Mouse (Mus musculus): Measurements from ENCODE around the gene Gramd1a. TPM values are rescaled to one million over a fixed set of nuclear protein-coding genes. Genes with fewer than 3 reads are reported as not detected.

The Gramd1a gene
- polyA plus RNA-seq (2015; fragmentation: Nextera tagmentation; extraction: Ambion mirVana) = 60.6 and 69.5 TPM in 2 replicates

- H3K9me3 ChIP-seq (replicated peaks) = no peaks in the 10 kb centered on the region
- peak; percentile 24; the same call in 1 of the 2 replicates for ATAC-seq (replicated peaks; ENCODE audit: low FRiP score)
- no peak within 1 kb of the TSS for H3K4me3 ChIP-seq (replicated peaks)
- peak within 1 kb of the TSS; percentile 27; the same call in 1 of the 2 replicates for H3K4me2 ChIP-seq
- 55% methylated on average over 5 of the region's 5 CpGs for WGBS
- H3K36me3 ChIP-seq = no peaks in the 10 kb centered on the region
- no peaks in the 10 kb centered on the region for H3K27me3 ChIP-seq
- H3K9ac ChIP-seq = 0 out of 2 replicates have a peak within 1 kb of the TSS, but pooled peaks have one; percentile 7
- peaks cover 25% of the 10 kb centered on the region for H3K4me1 ChIP-seq
- peak within 1 kb of the TSS; percentile 52 for H3K27ac ChIP-seq
Observed at GRCm38 (mm10) chr7:31155296-31156033, at the start of gene Gramd1a. Gramd1a (minus strand) TSS chr7:31155896.

- no peaks in the 10 kb centered on the region for H3K27me3 ChIP-seq
- 59% methylated on average over 3 of the region's 3 CpGs for WGBS
- peak; percentile 58; the same call in 1 of the 2 replicates for ATAC-seq (replicated peaks; ENCODE audit: low FRiP score)
Observed at GRCm38 (mm10) chr7:31195591-31196307, 40.1 kb upstream of the Gramd1a start.

GRCm38 (mm10) chr7:31184711-31185110 is 29.0 kb upstream of the Gramd1a start:
- Histone ChIP-seq H3K36me3 (no peaks in the 10 kb centered on the region), H3K4me2 (no peak overlapping the region), H3K9ac (no peak overlapping the region), H3K4me3 (replicated peaks) (no peak overlapping the region), H3K27me3 (no peaks in the 10 kb centered on the region), H3K27ac (no peak overlapping the region), H3K4me1 (no peaks in the 10 kb centered on the region), H3K9me3 (replicated peaks) (no peaks in the 10 kb centered on the region)
- ATAC-seq (replicated peaks; ENCODE audit: low FRiP score) = no peak
- WGBS = 74% methylated on average over 4 of the region's 4 CpGs

More at GRCm38 (mm10) chr7:31195591-31196307, 40.1 kb upstream of the Gramd1a start:
- Histone ChIP-seq H3K36me3 (no peaks in the 10 kb centered on the region), H3K27ac (no peak overlapping the region), H3K4me3 (replicated peaks) (no peak overlapping the region), H3K9ac (no peak overlapping the region), H3K4me1 (no peaks in the 10 kb centered on the region), H3K4me2 (no peak overlapping the region), H3K9me3 (replicated peaks) (no peaks in the 10 kb centered on the region)

GRCm38 (mm10) chr7:31182863-31183262 is 27.2 kb upstream of the Gramd1a start:
- H3K27me3 ChIP-seq = peaks cover 8% of the 10 kb centered on the region; the same call in 1 of the 2 replicates
- H3K9ac ChIP-seq = no peak overlapping the region
- H3K4me1 ChIP-seq = no peaks in the 10 kb centered on the region
- no peaks in the 10 kb centered on the region for H3K36me3 ChIP-seq
- no peak overlapping the region for H3K4me3 ChIP-seq (replicated peaks)
- H3K27ac ChIP-seq = no peak overlapping the region
- no peak for ATAC-seq (replicated peaks; ENCODE audit: low FRiP score)
- 44% methylated on average over 2 of the region's 2 CpGs for WGBS
- no peaks in the 10 kb centered on the region for H3K9me3 ChIP-seq (replicated peaks)
- H3K4me2 ChIP-seq = no peak overlapping the region

- H3K4me1 ChIP-seq = 0 out of 2 replicates have a peak, but pooled peaks cover 4% of the 10 kb centered on the region
- ATAC-seq (replicated peaks; ENCODE audit: low FRiP score) = peak; percentile 79; the same call in 1 of the 2 replicates
- H3K9me3 ChIP-seq (replicated peaks) = no peaks in the 10 kb centered on the region
- H3K27ac ChIP-seq = no peak overlapping the region
- H3K4me2 ChIP-seq = peak overlapping the region; percentile 48
- peaks cover 13% of the 10 kb centered on the region for H3K27me3 ChIP-seq
- no peak overlapping the region for H3K9ac ChIP-seq
- H3K4me3 ChIP-seq (replicated peaks) = peak overlapping the region; percentile 29
- H3K36me3 ChIP-seq = no peaks in the 10 kb centered on the region
- 24% methylated on average over 22 of the region's 22 CpGs for WGBS
Observed at GRCm38 (mm10) chr7:31176886-31177763, 21.4 kb upstream of the Gramd1a start.

- WGBS = 81% methylated on average over 3 of the region's 3 CpGs
- Histone ChIP-seq H3K27me3 (peaks cover 13% of the 10 kb centered on the region), H3K27ac (no peak overlapping the region), H3K4me2 (no peak overlapping the region), H3K4me1 (0 out of 2 replicates have a peak, but pooled peaks cover 4% of the 10 kb centered on the region), H3K9me3 (replicated peaks) (no peaks in the 10 kb centered on the region), H3K9ac (no peak overlapping the region), H3K4me3 (replicated peaks) (no peak overlapping the region), H3K36me3 (no peaks in the 10 kb centered on the region)
- no peak for ATAC-seq (replicated peaks; ENCODE audit: low FRiP score)
Observed at GRCm38 (mm10) chr7:31175096-31175495, 19.4 kb upstream of the Gramd1a start.

GRCm38 (mm10) chr7:31174466-31174865 is 18.8 kb upstream of the Gramd1a start:
- H3K27me3 ChIP-seq = peaks cover 13% of the 10 kb centered on the region
- no peak overlapping the region for H3K27ac ChIP-seq
- no peak for ATAC-seq (replicated peaks; ENCODE audit: low FRiP score)
- no peaks in the 10 kb centered on the region for H3K9me3 ChIP-seq (replicated peaks)
- 0 out of 2 replicates have a peak, but pooled peaks cover 4% of the 10 kb centered on the region for H3K4me1 ChIP-seq
- H3K36me3 ChIP-seq = no peaks in the 10 kb centered on the region
- no peak overlapping the region for H3K9ac ChIP-seq
- no peak overlapping the region for H3K4me3 ChIP-seq (replicated peaks)
- no peak overlapping the region for H3K4me2 ChIP-seq
- 68% methylated on average over 8 of the region's 8 CpGs for WGBS

GRCm38 (mm10) chr7:31172238-31172637 is 16.5 kb upstream of the Gramd1a start:
- no peak overlapping the region for H3K9ac ChIP-seq
- H3K27me3 ChIP-seq = peaks cover under 1% of the 10 kb centered on the region; the same call in 1 of the 2 replicates
- 16% methylated on average over 2 of the region's 2 CpGs for WGBS
- ATAC-seq (replicated peaks; ENCODE audit: low FRiP score) = no peak
- H3K27ac ChIP-seq = no peak overlapping the region
- H3K36me3 ChIP-seq = no peaks in the 10 kb centered on the region
- no peaks in the 10 kb centered on the region for H3K9me3 ChIP-seq (replicated peaks)
- no peak overlapping the region for H3K4me2 ChIP-seq
- no peak overlapping the region for H3K4me3 ChIP-seq (replicated peaks)
- H3K4me1 ChIP-seq = 0 out of 2 replicates have a peak, but pooled peaks cover 4% of the 10 kb centered on the region

- Histone ChIP-seq H3K4me2 (no peak overlapping the region), H3K36me3 (no peaks in the 10 kb centered on the region), H3K4me1 (no peaks in the 10 kb centered on the region), H3K27me3 (no peaks in the 10 kb centered on the region), H3K27ac (no peak overlapping the region), H3K4me3 (replicated peaks) (no peak overlapping the region), H3K9me3 (replicated peaks) (0 out of 2 replicates have a peak, but pooled peaks cover 3% of the 10 kb centered on the region), H3K9ac (no peak overlapping the region)
- 89% methylated on average over 9 of the region's 9 CpGs for WGBS
- no peak for ATAC-seq (replicated peaks; ENCODE audit: low FRiP score)
Observed at GRCm38 (mm10) chr7:31170520-31170919, 14.8 kb upstream of the Gramd1a start.

- Histone ChIP-seq H3K36me3 (no peaks in the 10 kb centered on the region), H3K9ac (no peak overlapping the region), H3K4me3 (replicated peaks) (no peak overlapping the region), H3K27me3 (no peaks in the 10 kb centered on the region), H3K4me1 (no peaks in the 10 kb centered on the region), H3K27ac (no peak overlapping the region), H3K4me2 (no peak overlapping the region), H3K9me3 (replicated peaks) (0 out of 2 replicates have a peak, but pooled peaks cover 3% of the 10 kb centered on the region)
- 41% methylated on average over 8 of the region's 8 CpGs for WGBS
- no peak; the same call in 1 of the 2 replicates for ATAC-seq (replicated peaks; ENCODE audit: low FRiP score)
Observed at GRCm38 (mm10) chr7:31168412-31168811, 12.7 kb upstream of the Gramd1a start.

GRCm38 (mm10) chr7:31164748-31165147 is 9.1 kb upstream of the Gramd1a start:
- Histone ChIP-seq H3K9me3 (replicated peaks) (0 out of 2 replicates have a peak, but pooled peaks cover 3% of the 10 kb centered on the region), H3K36me3 (no peaks in the 10 kb centered on the region), H3K9ac (no peak overlapping the region), H3K4me1 (peaks cover 21% of the 10 kb centered on the region; the same call in 1 of the 2 replicates), H3K4me2 (no peak overlapping the region), H3K27ac (no peak overlapping the region), H3K4me3 (replicated peaks) (no peak overlapping the region), H3K27me3 (no peaks in the 10 kb centered on the region)
- ATAC-seq (replicated peaks; ENCODE audit: low FRiP score) = no peak
- WGBS = 62% methylated on average over 1 of the region's 1 CpGs

Measured in kidney, embryonic 15.5 days (tissue).